Mouse (Mus musculus) ovary, postnatal 36 days (tissue): ENCODE data around the gene C530025M09Rik.

Experiments used
- DNase-seq: peaks from one replicate; pipeline ENCODE4 v3.0.0; 2022; ENCODE audit warnings: low spot score, mixed read lengths

C530025M09Rik gene

DNA sequence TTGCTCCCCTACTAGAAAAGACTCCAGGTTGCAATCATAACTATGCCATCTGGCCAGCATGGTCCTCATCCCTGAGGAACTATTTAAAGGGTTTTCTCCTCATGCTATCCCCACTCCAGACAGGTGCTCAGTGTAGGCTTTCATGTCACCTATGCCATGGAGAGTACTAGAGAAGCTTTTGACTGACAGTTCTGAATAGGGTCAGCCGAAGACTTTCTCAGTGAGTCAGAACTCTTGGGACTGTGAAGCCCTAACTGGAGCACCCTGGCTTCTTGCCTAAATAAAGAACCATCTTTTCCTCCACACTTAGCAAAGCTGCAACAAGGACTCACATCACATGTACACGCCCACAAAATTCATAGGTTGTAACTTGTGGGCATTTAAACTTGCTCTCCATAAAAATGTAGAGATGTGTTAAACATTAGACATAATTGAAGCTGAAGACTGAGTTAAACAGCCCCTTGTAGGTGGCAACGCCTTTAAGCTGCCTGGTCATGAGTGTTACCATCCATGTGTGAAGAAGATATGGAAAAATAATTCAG is 26.3 kb downstream of the C530025M09Rik start:
- no peak for DNase-seq

DNA sequence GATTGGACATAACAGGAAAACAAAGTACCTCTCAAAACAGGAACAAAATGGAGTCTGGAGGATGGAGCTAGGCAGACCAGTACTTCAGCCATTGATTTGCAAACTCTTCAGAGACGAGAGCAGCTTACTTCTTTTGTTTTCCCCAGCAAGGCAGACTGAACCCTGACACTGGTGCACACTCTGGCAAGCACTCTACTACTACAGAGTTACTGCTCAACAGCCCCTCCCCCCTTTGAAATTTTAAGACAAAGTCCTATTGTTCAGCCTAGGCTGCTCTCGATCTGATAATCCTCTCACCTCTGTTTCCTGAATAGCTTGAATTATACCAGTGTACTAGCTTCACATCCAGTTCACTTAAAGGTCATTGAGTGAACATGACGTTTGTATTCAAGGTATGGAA is 32.4 kb downstream of the C530025M09Rik start:
- no peak for DNase-seq
